Mouse (Mus musculus) heart, adult 2 months (tissue): Measurements from ENCODE around the gene Tmem268.

Experiments used
- CTCF ChIP-seq: fragments of 200-600 bp; IDR thresholded peaks from 2 replicates; pipeline ENCODE4 v1.8.1; 2022; ENCODE audit warnings: antibody characterized with exemption, mild to moderate bottlenecking, moderate library complexity
- EP300 ChIP-seq: fragments of 200-500 bp; IDR thresholded peaks from 2 replicates; pipeline ENCODE4 v1.6.1; 2011; ENCODE audit warnings: low read depth, low read length, control low read depth; ENCODE audit not compliant: insufficient read depth

DNA sequence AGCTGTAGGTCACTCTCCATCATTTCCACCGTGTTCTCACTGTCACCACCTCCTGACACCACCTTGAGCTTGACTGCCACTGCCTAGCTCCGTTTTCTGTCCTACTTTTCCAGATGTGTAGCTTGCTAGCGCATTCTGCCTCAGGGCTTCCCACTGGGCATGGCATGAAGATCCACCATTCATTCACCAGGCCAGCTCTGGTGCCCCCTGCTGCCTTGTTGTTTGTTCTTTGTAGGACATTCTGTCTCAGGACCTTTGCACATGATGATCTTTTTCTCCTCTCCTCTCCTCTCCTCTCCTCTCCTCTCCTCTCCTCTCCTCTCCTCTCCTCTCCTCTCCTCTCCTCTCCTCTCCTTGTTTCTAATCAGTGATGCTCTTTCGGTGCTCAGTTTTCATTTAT, 4.2 kb downstream of the Tmem268 start:
- TF ChIP-seq EP300 (no peak), CTCF (no peak)
